Mouse (Mus musculus): Measurements from ENCODE around the gene Actr10.
A peak's percentile ranks its signal among the peaks of the same experiment; 100 is the strongest.

Actr10 gene

GRCm38 (mm10) chr12:70937571-70938384 is at the start of gene Actr10:
Gene Actr10, plus strand, starts transcription at chr12:70937857.
- Histone ChIP-seq H3K27me3 (ENCODE audit: insufficient read depth, low read length) (no peaks in the 10 kb centered on the region), H3K4me3 (replicated peaks; ENCODE audit: low read length) (peak within 1 kb of the TSS; percentile 96), H3K9me3 (ENCODE audit: low read length) (peaks cover 42% of the 10 kb centered on the region), H3K36me3 (ENCODE audit: insufficient read depth, low read length) (peaks cover 8% of the 10 kb centered on the region; the same call in 1 of the 2 replicates), H3K4me1 (replicated peaks; ENCODE audit: low read depth, low read length) (peaks cover 8% of the 10 kb centered on the region)
- TF ChIP-seq CTCF (conservative IDR thresholded peaks at IDR 0.05; ENCODE audit: low read length), result no peak
- no peak for TF ChIP-seq POU5F1 (IDR thresholded peaks at IDR 0.05; ENCODE audit: borderline replicate concordance, low read length)
- no peak for TF ChIP-seq NANOG (IDR thresholded peaks at IDR 0.05; ENCODE audit: borderline replicate concordance, low read length)

- no peak for TF ChIP-seq NANOG (IDR thresholded peaks at IDR 0.05; ENCODE audit: borderline replicate concordance, low read length)
- TF ChIP-seq POU5F1 (IDR thresholded peaks at IDR 0.05; ENCODE audit: borderline replicate concordance, low read length), result no peak
- no peak for TF ChIP-seq CTCF (conservative IDR thresholded peaks at IDR 0.05; ENCODE audit: low read length)
- H3K4me1 ChIP-seq (replicated peaks; ENCODE audit: low read depth, low read length), result peaks cover 13% of the 10 kb centered on the region
- H3K36me3 ChIP-seq (ENCODE audit: insufficient read depth, low read length), result peaks cover 21% of the 10 kb centered on the region
- H3K4me3 ChIP-seq (replicated peaks; ENCODE audit: low read length), result no peak overlapping the region
- H3K27me3 ChIP-seq (ENCODE audit: insufficient read depth, low read length), result no peaks in the 10 kb centered on the region
- H3K9me3 ChIP-seq (ENCODE audit: low read length), result no peaks in the 10 kb centered on the region
Observed at GRCm38 (mm10) chr12:70890405-70890804, 47.3 kb upstream of the Actr10 start.

- Histone ChIP-seq H3K4me3 (replicated peaks; ENCODE audit: low read length) (no peak overlapping the region), H3K27me3 (ENCODE audit: insufficient read depth, low read length) (no peaks in the 10 kb centered on the region), H3K4me1 (replicated peaks; ENCODE audit: low read depth, low read length) (peaks cover 14% of the 10 kb centered on the region), H3K9me3 (ENCODE audit: low read length) (no peaks in the 10 kb centered on the region), H3K36me3 (ENCODE audit: insufficient read depth, low read length) (peaks cover 21% of the 10 kb centered on the region)
- TF ChIP-seq NANOG (IDR thresholded peaks at IDR 0.05; ENCODE audit: borderline replicate concordance, low read length), result no peak
Observed at GRCm38 (mm10) chr12:70890874-70891470, 46.7 kb upstream of the Actr10 start.

DNA sequence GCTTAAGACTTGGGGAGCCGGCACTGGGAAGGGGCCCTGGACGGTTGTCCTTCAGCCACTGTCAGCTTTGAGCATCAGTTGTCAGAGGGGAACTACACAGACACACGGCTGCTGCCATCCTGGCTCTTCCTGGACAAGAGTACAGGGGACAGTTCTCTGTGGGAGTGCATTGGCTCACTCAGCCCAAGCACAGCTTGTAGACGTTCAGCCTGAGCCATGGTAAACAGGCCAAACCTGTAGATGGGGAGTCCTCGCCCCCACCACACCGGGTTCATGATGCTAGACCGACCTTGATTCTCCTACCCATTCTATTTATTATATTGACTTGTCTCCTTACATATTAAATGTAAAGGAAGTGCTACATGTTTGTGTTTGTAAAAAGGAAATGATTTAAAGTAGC is 42.4 kb upstream of the Actr10 start:
- TF ChIP-seq CTCF (conservative IDR thresholded peaks at IDR 0.05; ENCODE audit: low read length) (no peak), NANOG (IDR thresholded peaks at IDR 0.05; ENCODE audit: borderline replicate concordance, low read length) (no peak), POU5F1 (IDR thresholded peaks at IDR 0.05; ENCODE audit: borderline replicate concordance, low read length) (no peak)
- Histone ChIP-seq H3K27me3 (ENCODE audit: insufficient read depth, low read length) (no peaks in the 10 kb centered on the region), H3K9me3 (ENCODE audit: low read length) (no peaks in the 10 kb centered on the region), H3K4me1 (replicated peaks; ENCODE audit: low read depth, low read length) (peaks cover 27% of the 10 kb centered on the region), H3K36me3 (ENCODE audit: insufficient read depth, low read length) (peaks cover 33% of the 10 kb centered on the region), H3K4me3 (replicated peaks; ENCODE audit: low read length) (no peak overlapping the region)

GRCm38 (mm10) chr12:70896068-70896467 is 41.6 kb upstream of the Actr10 start:
- TF ChIP-seq POU5F1 (IDR thresholded peaks at IDR 0.05; ENCODE audit: borderline replicate concordance, low read length) (no peak), CTCF (conservative IDR thresholded peaks at IDR 0.05; ENCODE audit: low read length) (no peak), NANOG (IDR thresholded peaks at IDR 0.05; ENCODE audit: borderline replicate concordance, low read length) (no peak)
- peaks cover 26% of the 10 kb centered on the region for H3K36me3 ChIP-seq (ENCODE audit: insufficient read depth, low read length)
- H3K4me3 ChIP-seq (replicated peaks; ENCODE audit: low read length), result no peak overlapping the region
- H3K9me3 ChIP-seq (ENCODE audit: low read length), result no peaks in the 10 kb centered on the region
- H3K27me3 ChIP-seq (ENCODE audit: insufficient read depth, low read length), result no peaks in the 10 kb centered on the region
- peaks cover 27% of the 10 kb centered on the region for H3K4me1 ChIP-seq (replicated peaks; ENCODE audit: low read depth, low read length)

DNA sequence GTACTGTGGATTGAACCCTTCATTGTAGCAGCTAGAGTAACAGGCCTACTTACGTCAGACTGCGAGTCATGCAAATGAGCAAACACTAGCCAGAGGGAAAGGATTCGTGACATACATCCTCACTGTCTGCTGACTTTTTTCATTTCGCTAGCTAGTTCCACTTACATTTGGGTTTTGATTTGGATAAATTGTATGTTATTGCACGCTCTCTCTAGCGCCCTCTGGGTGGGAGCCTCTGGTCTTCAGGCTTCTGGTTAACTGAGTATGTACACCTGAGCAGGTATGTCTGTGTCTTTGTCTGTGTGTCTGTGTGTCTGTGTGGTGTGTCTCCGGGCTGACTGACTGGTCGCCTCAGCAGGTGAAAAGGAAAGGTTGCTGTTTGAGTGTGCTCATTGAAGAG is 40.2 kb upstream of the Actr10 start:
- Histone ChIP-seq H3K4me1 (replicated peaks; ENCODE audit: low read depth, low read length) (peaks cover 27% of the 10 kb centered on the region), H3K4me3 (replicated peaks; ENCODE audit: low read length) (no peak overlapping the region), H3K36me3 (ENCODE audit: insufficient read depth, low read length) (peaks cover 19% of the 10 kb centered on the region), H3K27me3 (ENCODE audit: insufficient read depth, low read length) (no peaks in the 10 kb centered on the region), H3K9me3 (ENCODE audit: low read length) (no peaks in the 10 kb centered on the region)
- TF ChIP-seq POU5F1 (IDR thresholded peaks at IDR 0.05; ENCODE audit: borderline replicate concordance, low read length) (no peak), NANOG (IDR thresholded peaks at IDR 0.05; ENCODE audit: borderline replicate concordance, low read length) (no peak), CTCF (conservative IDR thresholded peaks at IDR 0.05; ENCODE audit: low read length) (peak; percentile 49)

- no peaks in the 10 kb centered on the region for H3K27me3 ChIP-seq (ENCODE audit: insufficient read depth, low read length)
- H3K36me3 ChIP-seq (ENCODE audit: insufficient read depth, low read length), result peaks cover 19% of the 10 kb centered on the region
- TF ChIP-seq POU5F1 (IDR thresholded peaks at IDR 0.05; ENCODE audit: borderline replicate concordance, low read length) (no peak), CTCF (conservative IDR thresholded peaks at IDR 0.05; ENCODE audit: low read length) (no peak; the same call in 1 of the 2 replicates), NANOG (IDR thresholded peaks at IDR 0.05; ENCODE audit: borderline replicate concordance, low read length) (no peak)
- no peak overlapping the region for H3K4me3 ChIP-seq (replicated peaks; ENCODE audit: low read length)
- peaks cover 22% of the 10 kb centered on the region for H3K4me1 ChIP-seq (replicated peaks; ENCODE audit: low read depth, low read length)
- no peaks in the 10 kb centered on the region for H3K9me3 ChIP-seq (ENCODE audit: low read length)
Observed at GRCm38 (mm10) chr12:70898450-70898849, 39.2 kb upstream of the Actr10 start.

GRCm38 (mm10) chr12:70904471-70904870 is 33.2 kb upstream of the Actr10 start:
- Histone ChIP-seq H3K9me3 (ENCODE audit: low read length) (no peaks in the 10 kb centered on the region), H3K4me3 (replicated peaks; ENCODE audit: low read length) (no peak overlapping the region), H3K27me3 (ENCODE audit: insufficient read depth, low read length) (no peaks in the 10 kb centered on the region), H3K4me1 (replicated peaks; ENCODE audit: low read depth, low read length) (peaks cover 20% of the 10 kb centered on the region), H3K36me3 (ENCODE audit: insufficient read depth, low read length) (no peaks in the 10 kb centered on the region)
- TF ChIP-seq CTCF (conservative IDR thresholded peaks at IDR 0.05; ENCODE audit: low read length) (no peak), NANOG (IDR thresholded peaks at IDR 0.05; ENCODE audit: borderline replicate concordance, low read length) (no peak), POU5F1 (IDR thresholded peaks at IDR 0.05; ENCODE audit: borderline replicate concordance, low read length) (no peak)
